Mouse (Mus musculus): ENCODE results near the gene Zcchc2. TPM values are rescaled to one million over a fixed set of nuclear protein-coding genes. Genes with fewer than 3 reads are reported as not detected.

Gene Zcchc2
- polyA plus RNA-seq, 1 experiment from 2014 or later, result 2.5 TPM

DNA sequence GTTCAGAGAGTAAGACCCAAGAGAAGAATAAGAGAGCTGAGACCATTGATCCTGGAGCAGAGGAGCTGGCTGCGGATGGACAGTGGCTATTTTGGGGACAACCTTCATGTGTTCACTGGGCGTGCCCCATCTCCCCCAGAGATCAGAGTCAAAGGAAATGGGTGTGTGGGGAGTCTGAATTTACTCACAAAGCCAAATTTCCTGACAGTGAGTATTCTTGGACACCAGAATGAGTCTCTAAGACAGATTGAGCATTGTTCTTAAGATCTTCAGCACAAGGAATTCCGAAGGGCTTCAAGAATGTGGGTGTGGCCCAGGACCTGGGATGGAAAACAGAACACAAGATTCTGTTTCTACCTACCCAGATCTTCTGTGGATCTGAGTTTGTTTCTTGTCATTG lies 87.0 kb downstream of the Zcchc2 start:
- H3K27me3 ChIP-seq (ENCODE audit: control insufficient read depth, insufficient read depth, low read length), result no peaks in the 10 kb centered on the region
- no peak overlapping the region for H3K27ac ChIP-seq (ENCODE audit: low read depth, low read length)
- no peaks in the 10 kb centered on the region for H3K9me3 ChIP-seq (ENCODE audit: control insufficient read depth, low read length)
- no peak overlapping the region for H3K4me2 ChIP-seq (ENCODE audit: low read depth, low read length, severe bottlenecking)
- WGBS, result 86% methylated on average over 3 of the region's 3 CpGs
- H3K4me1 ChIP-seq (replicated peaks; ENCODE audit: control insufficient read depth, insufficient read depth, low read length), result no peaks in the 10 kb centered on the region; the same call in 1 of the 2 replicates
- H3K9ac ChIP-seq (ENCODE audit: low read length), result no peak overlapping the region
- no peaks in the 10 kb centered on the region for H3K36me3 ChIP-seq (ENCODE audit: control insufficient read depth, insufficient read depth, low read length)
- H3K4me3 ChIP-seq (ENCODE audit: low read depth, low read length), result no peak overlapping the region
- no peak for DNase-seq (ENCODE audit: low spot score)
- no peak for ATAC-seq (replicated peaks; ENCODE audit: low FRiP score)

Other genes starting within 250 kb of the Zcchc2 start
- gene Tnfrsf11a, start 209.7 kb upstream of the Zcchc2 start, polyA plus RNA-seq (2014; fragmentation: Nextera tagmentation; extraction: Ambion mirVana), result 0.09 and 0.53 TPM in 2 replicates
- 9.7 and 11.5 TPM in 2 replicates for gene Phlpp1, start 181.3 kb downstream of the Zcchc2 start, polyA plus RNA-seq (2014; fragmentation: Nextera tagmentation; extraction: Ambion mirVana)

Measured in forebrain, embryonic 11.5 days (tissue).